Mouse (Mus musculus) T-helper 2 cell (primary cell): Measurements from ENCODE around the gene Arhgef40.

Source experiments
- in situ Hi-C: fragments of 300-600 bp; cut with MboI, MseI; formaldehyde crosslinking; loops from one replicate; pipeline ENCODE4 v1.15.1; 2025; ENCODE audit warnings: high pct_unique_total_duplicates

Arhgef40 gene

GRCm38 (mm10) chr14:51984247-51985231 lies at the start of gene Arhgef40:
Arhgef40 (plus strand) TSS chr14:51984719.
- in situ Hi-C loops: no loop called here

GRCm38 (mm10) chr14:51939005-51939404 lies 45.5 kb upstream of the Arhgef40 start:
- in situ Hi-C loops: no loop called here

GRCm38 (mm10) chr14:51940944-51941560 lies 43.5 kb upstream of the Arhgef40 start:
- in situ Hi-C loops: no loop called here

- in situ Hi-C loops: no loop called here
Measured at GRCm38 (mm10) chr14:51941577-51941976, 42.9 kb upstream of the Arhgef40 start.

GRCm38 (mm10) chr14:51942236-51942635 lies 42.3 kb upstream of the Arhgef40 start:
- in situ Hi-C loops: no loop called here

GRCm38 (mm10) chr14:51943336-51943735 lies 41.2 kb upstream of the Arhgef40 start:
- in situ Hi-C loops: no loop called here

- in situ Hi-C loops: no loop called here
Measured at GRCm38 (mm10) chr14:51960316-51960715, 24.2 kb upstream of the Arhgef40 start.

GRCm38 (mm10) chr14:51967400-51967799 lies 17.1 kb upstream of the Arhgef40 start:
- in situ Hi-C loops: no loop called here

GRCm38 (mm10) chr14:51979252-51979651 lies 5.3 kb upstream of the Arhgef40 start:
- in situ Hi-C loops: no loop called here

- in situ Hi-C loops: no loop called here
Measured at GRCm38 (mm10) chr14:51983251-51983650, 1.3 kb upstream of the Arhgef40 start.

GRCm38 (mm10) chr14:51983855-51984246 lies 668 bp upstream of the Arhgef40 start:
- in situ Hi-C loops: no loop called here

- in situ Hi-C loops: no loop called here
Measured at GRCm38 (mm10) chr14:51985301-51986152, 1.0 kb downstream of the Arhgef40 start.

- in situ Hi-C loops: no loop called here
Measured at GRCm38 (mm10) chr14:51986153-51986505, 1.6 kb downstream of the Arhgef40 start.

- in situ Hi-C loops: no loop called here
Measured at GRCm38 (mm10) chr14:51987177-51987576, 2.7 kb downstream of the Arhgef40 start.

GRCm38 (mm10) chr14:51988731-51989130 lies 4.2 kb downstream of the Arhgef40 start:
- in situ Hi-C loops: no loop called here

- in situ Hi-C loops: no loop called here
Measured at GRCm38 (mm10) chr14:51989461-51989970, 5.0 kb downstream of the Arhgef40 start.

GRCm38 (mm10) chr14:51994453-51994852 lies 9.9 kb downstream of the Arhgef40 start:
- in situ Hi-C loops: loop anchor here (5.0 kb wide), 1 partner anchor 47 kb away; no protein-coding TSS in a partner anchor

- in situ Hi-C loops: no loop called here
Measured at GRCm38 (mm10) chr14:51995219-51995871, 10.8 kb downstream of the Arhgef40 start.

- in situ Hi-C loops: no loop called here
Measured at GRCm38 (mm10) chr14:51996231-51996841, 11.8 kb downstream of the Arhgef40 start.

GRCm38 (mm10) chr14:51996866-51997265 lies 12.3 kb downstream of the Arhgef40 start:
- in situ Hi-C loops: no loop called here

GRCm38 (mm10) chr14:51997483-51997882 lies 13.0 kb downstream of the Arhgef40 start:
- in situ Hi-C loops: no loop called here
